Mouse (Mus musculus): ENCODE measurements around the gene Ntrk1. TPM values are rescaled to one million over a fixed set of nuclear protein-coding genes. Genes with fewer than 3 reads are reported as not detected.

Ntrk1 gene
- polyA plus RNA-seq, 1 experiment from 2014 or later = 0.15 TPM

GRCm38 (mm10) chr3:87804038-87804677, 9.2 kb upstream of the Ntrk1 start:
- H3K36me3 ChIP-seq (ENCODE audit: control insufficient read depth, insufficient read depth, low read length) = no peaks in the 10 kb centered on the region
- H3K4me3 ChIP-seq (ENCODE audit: control insufficient read depth in 1 of 2, insufficient read depth in 1 of 2, low read depth in 1 of 2, low read length in 2 of 2) = peak overlapping the region; percentile 21 to 32
- H3K4me2 ChIP-seq (ENCODE audit: low read length) = peak overlapping the region; percentile 67
- WGBS = 5% methylated on average over 26 of the region's 26 CpGs
- no peaks in the 10 kb centered on the region for H3K9me3 ChIP-seq (ENCODE audit: control insufficient read depth, low read length)
- peaks cover 0 to 3% of the 10 kb centered on the region in 2 experiments; a peak in 3 of 4 replicates for H3K4me1 ChIP-seq (ENCODE audit: control insufficient read depth in 2 of 2, insufficient read depth in 2 of 2, low read length in 2 of 2)
- H3K9ac ChIP-seq (ENCODE audit: low read length) = 0 out of 2 replicates have a peak overlapping the region, but pooled peaks have one; percentile 17
- no peak for ATAC-seq (ENCODE audit: insufficient number of reproducible peaks, insufficient read depth, low FRiP score, low read depth)
- H3K27ac ChIP-seq (replicated peaks in 1 of 2; ENCODE audit: control insufficient read depth in 1 of 2, insufficient read depth in 1 of 2, low read depth in 2 of 2, low read length in 2 of 2) = no peak overlapping the region
- peaks cover 92% of the 10 kb centered on the region for H3K27me3 ChIP-seq (ENCODE audit: control insufficient read depth, insufficient read depth, low read length)

GRCm38 (mm10) chr3:87801681-87802080, 6.7 kb upstream of the Ntrk1 start:
- Histone ChIP-seq H3K36me3 (ENCODE audit: control insufficient read depth, insufficient read depth, low read length) (no peaks in the 10 kb centered on the region), H3K4me1 (ENCODE audit: control insufficient read depth in 2 of 2, insufficient read depth in 2 of 2, low read length in 2 of 2) (peaks cover 3 to 5% of the 10 kb centered on the region in 2 experiments; a peak in 3 of 4 replicates), H3K9me3 (ENCODE audit: control insufficient read depth, low read length) (no peaks in the 10 kb centered on the region), H3K27ac (replicated peaks in 1 of 2; ENCODE audit: control insufficient read depth in 1 of 2, insufficient read depth in 1 of 2, low read depth in 2 of 2, low read length in 2 of 2) (no peak overlapping the region), H3K27me3 (ENCODE audit: control insufficient read depth, insufficient read depth, low read length) (peaks cover 98% of the 10 kb centered on the region), H3K4me2 (ENCODE audit: low read length) (no peak overlapping the region), H3K9ac (ENCODE audit: low read length) (no peak overlapping the region), H3K4me3 (ENCODE audit: control insufficient read depth in 1 of 2, insufficient read depth in 1 of 2, low read depth in 1 of 2, low read length in 2 of 2) (no peak overlapping the region)
- no peak for ATAC-seq (ENCODE audit: insufficient number of reproducible peaks, insufficient read depth, low FRiP score, low read depth)
- 50% methylated on average over 5 of the region's 5 CpGs for WGBS

GRCm38 (mm10) chr3:87796736-87797334, 1.9 kb upstream of the Ntrk1 start, which contains the start of gene Insrr:
Gene Insrr (plus strand): TSS chr3:87796951.
- Histone ChIP-seq H3K4me1 (ENCODE audit: control insufficient read depth in 2 of 2, insufficient read depth in 2 of 2, low read length in 2 of 2) (peaks cover 0 to 20% of the 10 kb centered on the region in 2 experiments; a peak in 3 of 4 replicates), H3K9ac (ENCODE audit: low read length) (peak within 1 kb of the TSS; percentile 28; the same call in 1 of the 2 replicates), H3K36me3 (ENCODE audit: control insufficient read depth, insufficient read depth, low read length) (no peaks in the 10 kb centered on the region), H3K27ac (replicated peaks in 1 of 2; ENCODE audit: control insufficient read depth in 1 of 2, insufficient read depth in 1 of 2, low read depth in 2 of 2, low read length in 2 of 2) (no peak within 1 kb of the TSS), H3K27me3 (ENCODE audit: control insufficient read depth, insufficient read depth, low read length) (peaks cover 100% of the 10 kb centered on the region), H3K4me2 (ENCODE audit: low read length) (peak within 1 kb of the TSS; percentile 68), H3K4me3 (ENCODE audit: control insufficient read depth in 1 of 2, insufficient read depth in 1 of 2, low read depth in 1 of 2, low read length in 2 of 2) (peak within 1 kb of the TSS; percentile 21 to 32), H3K9me3 (ENCODE audit: control insufficient read depth, low read length) (no peaks in the 10 kb centered on the region)
- WGBS = 1% methylated on average over 29 of the region's 29 CpGs
- ATAC-seq (ENCODE audit: insufficient number of reproducible peaks, insufficient read depth, low FRiP score, low read depth) = no peak

- Histone ChIP-seq H3K36me3 (ENCODE audit: control insufficient read depth, insufficient read depth, low read length) (no peaks in the 10 kb centered on the region), H3K4me3 (ENCODE audit: control insufficient read depth in 1 of 2, insufficient read depth in 1 of 2, low read depth in 1 of 2, low read length in 2 of 2) (peak overlapping the region in 1 of 2 experiments; percentile 26; a peak in 1 of 4 replicates), H3K27me3 (ENCODE audit: control insufficient read depth, insufficient read depth, low read length) (peaks cover 100% of the 10 kb centered on the region), H3K27ac (replicated peaks in 1 of 2; ENCODE audit: control insufficient read depth in 1 of 2, insufficient read depth in 1 of 2, low read depth in 2 of 2, low read length in 2 of 2) (no peak overlapping the region), H3K4me2 (ENCODE audit: low read length) (peak overlapping the region; percentile 42), H3K9ac (ENCODE audit: low read length) (no peak overlapping the region), H3K9me3 (ENCODE audit: control insufficient read depth, low read length) (no peaks in the 10 kb centered on the region), H3K4me1 (ENCODE audit: control insufficient read depth in 2 of 2, insufficient read depth in 2 of 2, low read length in 2 of 2) (peaks cover 0 to 20% of the 10 kb centered on the region in 2 experiments; a peak in 3 of 4 replicates)
- no peak for ATAC-seq (ENCODE audit: insufficient number of reproducible peaks, insufficient read depth, low FRiP score, low read depth)
- 20% methylated on average over 33 of the region's 33 CpGs for WGBS
These were observed 645 bp upstream of the Ntrk1 start for GRCm38 (mm10) chr3:87795336-87796277.

- ATAC-seq (ENCODE audit: insufficient number of reproducible peaks, insufficient read depth, low FRiP score, low read depth) = no peak
- Histone ChIP-seq H3K36me3 (ENCODE audit: control insufficient read depth, insufficient read depth, low read length) (no peaks in the 10 kb centered on the region), H3K4me1 (ENCODE audit: control insufficient read depth in 2 of 2, insufficient read depth in 2 of 2, low read length in 2 of 2) (peaks cover 13 to 15% of the 10 kb centered on the region in 2 experiments), H3K9ac (ENCODE audit: low read length) (no peak overlapping the region), H3K27me3 (ENCODE audit: control insufficient read depth, insufficient read depth, low read length) (peaks cover 60% of the 10 kb centered on the region), H3K4me2 (ENCODE audit: low read length) (no peak overlapping the region), H3K27ac (replicated peaks in 1 of 2; ENCODE audit: control insufficient read depth in 1 of 2, insufficient read depth in 1 of 2, low read depth in 2 of 2, low read length in 2 of 2) (no peak overlapping the region), H3K9me3 (ENCODE audit: control insufficient read depth, low read length) (no peaks in the 10 kb centered on the region), H3K4me3 (ENCODE audit: control insufficient read depth in 1 of 2, insufficient read depth in 1 of 2, low read depth in 1 of 2, low read length in 2 of 2) (no peak overlapping the region)
- WGBS = 36% methylated on average over 5 of the region's 5 CpGs
These were observed 5.2 kb downstream of the Ntrk1 start for GRCm38 (mm10) chr3:87789768-87790167.

GRCm38 (mm10) chr3:87789248-87789647, 5.7 kb downstream of the Ntrk1 start:
- Histone ChIP-seq H3K9me3 (ENCODE audit: control insufficient read depth, low read length) (no peaks in the 10 kb centered on the region), H3K36me3 (ENCODE audit: control insufficient read depth, insufficient read depth, low read length) (no peaks in the 10 kb centered on the region), H3K9ac (ENCODE audit: low read length) (no peak overlapping the region), H3K4me3 (ENCODE audit: control insufficient read depth in 1 of 2, insufficient read depth in 1 of 2, low read depth in 1 of 2, low read length in 2 of 2) (no peak overlapping the region), H3K4me1 (ENCODE audit: control insufficient read depth in 2 of 2, insufficient read depth in 2 of 2, low read length in 2 of 2) (peaks cover 10 to 15% of the 10 kb centered on the region in 2 experiments), H3K27me3 (ENCODE audit: control insufficient read depth, insufficient read depth, low read length) (peaks cover 55% of the 10 kb centered on the region), H3K4me2 (ENCODE audit: low read length) (no peak overlapping the region), H3K27ac (replicated peaks in 1 of 2; ENCODE audit: control insufficient read depth in 1 of 2, insufficient read depth in 1 of 2, low read depth in 2 of 2, low read length in 2 of 2) (no peak overlapping the region)
- no peak for ATAC-seq (ENCODE audit: insufficient number of reproducible peaks, insufficient read depth, low FRiP score, low read depth)
- WGBS = 55% methylated on average over 1 of the region's 1 CpGs

- Histone ChIP-seq H3K4me1 (ENCODE audit: control insufficient read depth in 2 of 2, insufficient read depth in 2 of 2, low read length in 2 of 2) (peaks cover 10 to 15% of the 10 kb centered on the region in 2 experiments), H3K4me2 (ENCODE audit: low read length) (no peak overlapping the region), H3K9me3 (ENCODE audit: control insufficient read depth, low read length) (no peaks in the 10 kb centered on the region), H3K27me3 (ENCODE audit: control insufficient read depth, insufficient read depth, low read length) (peaks cover 29% of the 10 kb centered on the region), H3K36me3 (ENCODE audit: control insufficient read depth, insufficient read depth, low read length) (no peaks in the 10 kb centered on the region), H3K4me3 (ENCODE audit: control insufficient read depth in 1 of 2, insufficient read depth in 1 of 2, low read depth in 1 of 2, low read length in 2 of 2) (no peak overlapping the region), H3K9ac (ENCODE audit: low read length) (no peak overlapping the region), H3K27ac (replicated peaks in 1 of 2; ENCODE audit: control insufficient read depth in 1 of 2, insufficient read depth in 1 of 2, low read depth in 2 of 2, low read length in 2 of 2) (no peak overlapping the region)
- no peak for ATAC-seq (ENCODE audit: insufficient number of reproducible peaks, insufficient read depth, low FRiP score, low read depth)
- 5% methylated on average over 6 of the region's 6 CpGs for WGBS
These were observed 9.2 kb downstream of the Ntrk1 start for GRCm38 (mm10) chr3:87785626-87786214.
